Mouse (Mus musculus) stomach, embryonic 15.5 days (tissue): ENCODE data around the gene Npcd. TPM values are rescaled to one million over a fixed set of nuclear protein-coding genes. Genes with fewer than 3 reads are reported as not detected.

Experiments used
- ATAC-seq: fragments of 200-750 bp; cut with Nextera tagmentation; 2 replicates; pipeline ENCODE4 v1.8.0; 2017; ENCODE audit warnings: low read depth, moderate number of reproducible peaks, moderate TSS enrichment; ENCODE audit not compliant: insufficient read depth, low FRiP score
- H3K27ac ChIP-seq: fragments of 300-500 bp; sonication (generic); 2 replicates; pipeline ENCODE4 v1.5.1; 2015; ENCODE audit warnings: mild to moderate bottlenecking, inconsistent platforms
- H3K27me3 ChIP-seq: fragments of 300-500 bp; sonication (generic); replicated peaks from 2 replicates; pipeline ENCODE4 v1.6.1; 2015; ENCODE audit warnings: inconsistent platforms
- H3K36me3 ChIP-seq: fragments of 300-500 bp; sonication (generic); 2 replicates; pipeline ENCODE4 v1.6.1; 2015; ENCODE audit warnings: inconsistent platforms
- H3K4me1 ChIP-seq: fragments of 300-500 bp; sonication (generic); 2 replicates; pipeline ENCODE4 v1.6.1; 2015; ENCODE audit warnings: inconsistent platforms
- H3K4me2 ChIP-seq: fragments of 300-500 bp; sonication (generic); 2 replicates; pipeline ENCODE4 v1.6.1; 2015; ENCODE audit warnings: mild to moderate bottlenecking, inconsistent platforms
- H3K4me3 ChIP-seq: fragments of 300-500 bp; sonication (generic); replicated peaks from 2 replicates; pipeline ENCODE4 v1.5.1; 2015; ENCODE audit warnings: inconsistent platforms
- H3K9ac ChIP-seq: fragments of 300-500 bp; sonication (generic); 2 replicates; pipeline ENCODE4 v1.6.1; 2015; ENCODE audit warnings: inconsistent platforms
- H3K9me3 ChIP-seq: fragments of 300-500 bp; sonication (generic); 2 replicates; pipeline ENCODE4 v1.6.1; 2016; ENCODE audit warnings: inconsistent platforms
- WGBS: fragments of 180-500 bp; shearing (Covaris S2); methylation state at CpG from one replicate; pipeline ENCODE4 v1.1.7; 2015; 5-methylcytosine and 5-hydroxymethylcytosine counted together
- polyA plus RNA-seq: library from polyadenylated mRNA; unstranded; fragments of >200 nt; fragmentation: Nextera tagmentation; extraction: Ambion mirVana; gene quantifications from 2 replicates; pipeline ENCODE4 v1.2.1, GENCODE M21; 2015

Npcd gene
- polyA plus RNA-seq, 1 experiment from 2014 or later: not detected

DNA sequence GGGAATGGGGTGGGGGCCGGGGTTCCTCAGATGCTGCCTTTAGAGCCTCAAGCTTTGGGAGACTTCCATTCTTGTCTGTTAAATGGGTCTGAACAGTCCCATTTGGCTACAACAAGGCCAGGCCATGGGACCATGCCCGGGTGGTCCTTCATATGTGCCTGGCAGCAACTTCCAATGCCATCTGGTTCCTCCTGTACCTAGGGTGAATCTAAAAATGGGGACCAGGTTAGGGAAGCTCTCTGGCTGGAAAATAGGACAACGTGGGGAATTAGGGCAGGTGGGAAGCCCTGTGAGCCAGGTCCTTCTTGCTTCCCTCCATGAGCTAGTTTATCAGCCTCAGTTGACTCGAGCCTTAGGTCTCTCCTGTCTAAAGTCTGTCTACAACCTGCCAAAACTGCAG lies 23.0 kb downstream of the Npcd start:
- Histone ChIP-seq H3K27me3 (peaks cover 22% of the 10 kb centered on the region), H3K4me1 (0 out of 2 replicates have a peak, but pooled peaks cover 2% of the 10 kb centered on the region), H3K9ac (no peak overlapping the region), H3K36me3 (no peaks in the 10 kb centered on the region), H3K4me3 (no peak overlapping the region), H3K9me3 (no peaks in the 10 kb centered on the region), H3K27ac (no peak overlapping the region), H3K4me2 (no peak overlapping the region)
- 63% methylated on average over 4 of the region's 4 CpGs for WGBS
- ATAC-seq: no peak

DNA sequence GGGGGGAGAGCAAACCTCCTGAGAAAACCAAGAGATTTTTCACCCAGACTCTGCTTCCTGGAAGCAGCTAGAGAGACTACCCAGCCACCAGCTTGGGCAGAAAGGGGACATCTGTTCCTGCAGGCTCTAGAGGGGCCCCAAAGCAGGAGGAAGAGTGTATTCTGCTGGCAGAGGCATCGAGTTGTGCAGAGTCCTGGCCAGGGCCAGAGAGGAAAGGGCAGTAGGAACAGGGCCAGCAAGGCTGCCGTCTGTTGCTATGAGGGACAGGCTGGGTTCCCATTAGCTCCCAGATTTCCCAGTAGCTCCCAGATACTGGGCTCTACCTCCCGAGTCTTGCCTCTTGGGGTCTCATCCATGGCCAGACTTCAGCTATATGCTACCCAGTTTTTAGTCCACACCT lies 24.0 kb downstream of the Npcd start:
- 52% methylated on average over 3 of the region's 3 CpGs for WGBS
- H3K27me3 ChIP-seq: peaks cover 31% of the 10 kb centered on the region
- H3K9ac ChIP-seq: no peak overlapping the region
- H3K4me1 ChIP-seq: 0 out of 2 replicates have a peak, but pooled peaks cover 4% of the 10 kb centered on the region
- H3K27ac ChIP-seq: no peak overlapping the region
- no peaks in the 10 kb centered on the region for H3K36me3 ChIP-seq
- ATAC-seq: no peak
- H3K4me3 ChIP-seq: no peak overlapping the region
- H3K9me3 ChIP-seq: no peaks in the 10 kb centered on the region
- H3K4me2 ChIP-seq: no peak overlapping the region

DNA sequence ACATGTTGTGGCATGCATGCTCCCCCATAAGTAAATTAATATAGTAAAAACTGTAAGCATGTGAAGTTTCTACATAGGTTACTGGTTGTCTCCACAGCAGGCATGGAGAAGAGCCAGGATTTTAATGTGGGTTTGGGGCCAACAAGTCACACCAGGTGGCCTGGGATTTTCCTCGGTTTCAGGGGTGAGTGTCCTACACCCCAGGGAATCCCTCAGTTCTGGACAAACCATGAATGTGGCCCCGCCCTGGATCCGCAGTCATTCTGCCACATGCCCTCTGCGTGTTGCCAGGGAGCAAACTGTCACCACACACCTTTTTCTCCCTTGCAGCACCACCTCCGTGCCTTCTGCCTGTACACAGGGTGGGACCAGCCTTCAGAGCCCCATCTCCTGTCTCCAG lies 25.4 kb downstream of the Npcd start:
- no peak for ATAC-seq
- no peaks in the 10 kb centered on the region for H3K36me3 ChIP-seq
- no peak overlapping the region for H3K9ac ChIP-seq
- H3K4me2 ChIP-seq: no peak overlapping the region
- peaks cover 13% of the 10 kb centered on the region; the same call in 1 of the 2 replicates for H3K4me1 ChIP-seq
- peaks cover 38% of the 10 kb centered on the region for H3K27me3 ChIP-seq
- WGBS: 52% methylated on average over 5 of the region's 5 CpGs
- H3K27ac ChIP-seq: no peak overlapping the region
- H3K4me3 ChIP-seq: no peak overlapping the region
- no peaks in the 10 kb centered on the region for H3K9me3 ChIP-seq

DNA sequence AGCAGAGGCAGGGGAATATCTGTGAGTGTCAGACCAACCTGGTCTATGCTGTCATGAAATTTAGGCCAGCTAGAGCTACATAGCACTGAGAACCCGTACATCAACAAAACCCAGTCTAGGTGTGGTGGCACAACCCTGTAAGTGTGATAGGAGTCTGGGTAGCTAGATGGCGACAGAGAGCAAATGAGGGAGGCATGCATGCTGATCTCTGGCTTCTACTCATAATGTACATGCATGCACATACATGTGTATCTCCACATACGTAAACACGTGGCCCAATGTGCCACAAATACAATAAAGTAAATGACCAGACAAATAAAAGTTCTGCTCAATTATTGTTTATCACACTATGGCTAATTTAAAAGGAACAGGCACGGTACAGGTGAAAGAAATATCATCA lies 25.9 kb downstream of the Npcd start:
- H3K9me3 ChIP-seq: no peaks in the 10 kb centered on the region
- ATAC-seq: no peak
- H3K4me2 ChIP-seq: no peak overlapping the region
- WGBS: 26% methylated on average over 5 of the region's 5 CpGs
- H3K36me3 ChIP-seq: no peaks in the 10 kb centered on the region
- peaks cover 44% of the 10 kb centered on the region for H3K27me3 ChIP-seq
- peaks cover 17% of the 10 kb centered on the region; the same call in 1 of the 2 replicates for H3K4me1 ChIP-seq
- H3K4me3 ChIP-seq: no peak overlapping the region
- H3K9ac ChIP-seq: no peak overlapping the region
- H3K27ac ChIP-seq: no peak overlapping the region

DNA sequence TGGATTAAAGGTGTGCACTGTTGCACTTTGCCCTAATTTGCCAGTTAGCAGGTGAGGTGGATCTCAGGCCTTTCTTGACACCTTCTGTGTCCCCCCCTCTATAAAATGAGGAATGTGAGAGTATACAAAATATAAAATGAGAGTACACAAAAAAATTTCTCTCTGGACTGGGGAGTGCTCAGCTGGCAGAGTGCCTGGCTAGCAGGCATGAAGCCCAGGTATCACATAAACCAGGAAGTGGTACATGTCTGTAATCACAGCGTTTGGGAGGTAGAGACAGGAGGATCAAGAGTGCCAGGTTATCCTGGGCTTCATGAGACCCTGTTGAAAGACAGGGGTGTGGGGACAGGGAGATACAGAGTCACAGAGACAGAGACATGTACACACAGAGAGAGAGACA lies 27.0 kb downstream of the Npcd start:
- H3K9me3 ChIP-seq: no peaks in the 10 kb centered on the region
- ATAC-seq: no peak
- H3K4me2 ChIP-seq: no peak overlapping the region
- WGBS: 47% methylated on average over 1 of the region's 1 CpGs
- no peak overlapping the region for H3K4me3 ChIP-seq
- no peak overlapping the region for H3K9ac ChIP-seq
- peaks cover 53% of the 10 kb centered on the region for H3K27me3 ChIP-seq
- peaks cover 17% of the 10 kb centered on the region; the same call in 1 of the 2 replicates for H3K4me1 ChIP-seq
- H3K27ac ChIP-seq: no peak overlapping the region
- H3K36me3 ChIP-seq: no peaks in the 10 kb centered on the region

DNA sequence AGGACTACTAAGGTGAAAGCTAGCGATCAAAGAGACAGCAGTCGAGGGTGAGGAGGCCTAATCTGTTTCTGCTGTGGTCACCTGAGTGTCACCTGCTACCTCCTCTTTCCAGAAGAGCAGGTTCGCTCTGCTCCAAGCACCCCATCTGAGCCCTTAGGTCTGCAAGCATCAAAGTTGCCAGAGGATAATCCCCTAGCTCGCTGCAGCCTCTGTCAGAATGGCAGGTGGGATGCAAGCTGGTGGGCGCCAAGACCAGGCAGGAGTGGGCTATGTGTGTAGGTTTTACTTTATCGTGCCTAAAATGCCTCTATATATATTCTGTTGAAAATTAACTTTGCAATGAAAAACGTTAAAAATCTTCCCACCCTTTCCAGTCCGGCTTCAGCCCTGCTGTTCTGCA lies 28.8 kb downstream of the Npcd start:
- Histone ChIP-seq H3K4me3 (no peak overlapping the region), H3K9me3 (no peaks in the 10 kb centered on the region), H3K27me3 (peaks cover 65% of the 10 kb centered on the region), H3K9ac (no peak overlapping the region), H3K27ac (no peak overlapping the region), H3K4me2 (peak overlapping the region; percentile 96; the same call in 1 of the 2 replicates), H3K36me3 (no peaks in the 10 kb centered on the region), H3K4me1 (peaks cover 17% of the 10 kb centered on the region; the same call in 1 of the 2 replicates)
- no peak for ATAC-seq
- 22% methylated on average over 8 of the region's 8 CpGs for WGBS

DNA sequence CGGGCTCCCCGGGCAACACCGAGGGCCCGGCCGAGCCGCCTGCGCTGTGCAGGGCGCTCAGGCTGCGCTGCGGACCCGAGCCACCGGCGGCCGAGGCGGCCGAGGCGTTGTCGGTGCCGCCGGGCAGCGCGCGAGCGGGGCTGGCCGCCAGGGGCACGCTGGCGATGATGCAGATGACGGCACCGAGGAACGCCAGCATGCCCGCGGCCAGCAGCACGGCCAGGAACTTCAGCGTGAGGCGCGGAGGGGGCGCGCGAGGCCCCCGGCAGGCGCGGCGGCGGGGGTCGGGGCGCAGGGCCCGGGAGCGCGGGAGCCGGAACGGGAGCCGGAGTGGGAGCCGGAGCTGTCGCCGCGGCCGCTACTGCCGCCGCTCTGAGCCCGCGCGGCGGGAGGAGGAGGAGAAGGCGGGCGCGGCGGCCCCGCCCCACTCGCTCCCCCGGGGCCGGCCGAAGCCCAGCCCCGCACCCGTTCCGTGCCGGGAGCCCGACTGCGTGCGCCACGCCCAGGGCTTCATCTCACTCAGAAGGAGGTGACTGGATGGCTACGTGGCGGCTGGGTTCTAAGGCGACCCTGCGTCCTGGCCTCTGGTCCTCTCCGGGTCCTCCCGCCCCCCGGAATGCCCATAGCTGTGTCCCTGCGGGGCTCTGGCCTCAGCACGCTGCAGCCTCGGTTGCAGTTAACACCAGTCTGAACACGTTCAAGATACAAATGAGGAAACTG lies 29.5 kb downstream of the Npcd start, which contains the start of gene Nptxr:
TSS of gene Nptxr (minus strand) at position 415 of the 720 bp plus-strand sequence.
- H3K27me3 ChIP-seq: peaks cover 65% of the 10 kb centered on the region
- H3K4me3 ChIP-seq: peak within 1 kb of the TSS; percentile 64
- no peaks in the 10 kb centered on the region for H3K9me3 ChIP-seq
- under 1% methylated on average over 87 of the region's 91 CpGs for WGBS
- ATAC-seq: peak; percentile 77
- H3K4me1 ChIP-seq: peaks cover 17% of the 10 kb centered on the region; the same call in 1 of the 2 replicates
- no peak within 1 kb of the TSS for H3K27ac ChIP-seq
- peak within 1 kb of the TSS; percentile 96 for H3K4me2 ChIP-seq
- peak within 1 kb of the TSS; percentile 39 for H3K9ac ChIP-seq
- H3K36me3 ChIP-seq: no peaks in the 10 kb centered on the region

DNA sequence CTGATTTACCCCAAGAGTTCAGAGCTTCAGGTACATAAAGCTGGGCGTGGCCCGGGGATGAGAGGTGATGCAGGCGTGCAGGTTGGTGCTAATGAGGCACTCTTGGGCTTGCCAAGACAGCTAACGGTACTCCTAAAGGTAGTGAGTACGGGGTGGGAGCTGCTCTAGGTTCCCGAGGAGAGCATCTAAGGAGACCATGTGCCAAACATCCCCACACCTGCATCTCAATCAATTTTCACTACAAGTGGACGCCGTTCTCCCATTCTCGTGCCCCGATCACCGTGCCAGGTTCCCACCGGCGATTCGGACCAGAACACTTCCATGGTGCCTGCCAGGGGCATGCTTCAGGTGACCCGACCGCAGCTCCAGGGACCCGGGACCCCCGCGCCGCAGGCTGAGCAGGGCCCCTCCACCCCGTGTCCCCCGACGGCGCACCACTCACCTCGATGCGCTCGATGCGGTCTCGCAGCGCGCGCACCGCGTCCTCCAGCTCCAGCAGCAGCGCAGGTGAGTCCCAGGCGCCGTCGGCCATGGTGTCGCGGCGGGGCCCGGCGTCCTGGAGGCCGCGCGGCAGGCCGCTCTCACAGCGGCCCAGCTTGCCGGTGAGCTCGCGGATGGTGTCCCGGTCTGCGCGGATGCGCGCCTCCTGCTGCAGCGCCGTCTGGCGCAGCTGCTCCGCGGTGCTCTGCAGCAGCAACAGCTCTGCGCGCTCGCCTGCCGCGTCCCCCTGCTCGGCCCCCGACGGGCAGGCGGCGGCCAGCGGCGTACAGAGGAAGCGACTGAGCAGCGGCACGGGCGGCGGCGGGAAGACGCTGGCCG lies 30.3 kb downstream of the Npcd start:
- 5% methylated on average over 81 of the region's 81 CpGs for WGBS
- ATAC-seq: peak; percentile 15; the same call in 1 of the 2 replicates
- H3K4me2 ChIP-seq: peak overlapping the region; percentile 96
- H3K36me3 ChIP-seq: no peaks in the 10 kb centered on the region
- H3K27me3 ChIP-seq: peaks cover 60% of the 10 kb centered on the region
- no peaks in the 10 kb centered on the region for H3K9me3 ChIP-seq
- peak overlapping the region; percentile 39 for H3K9ac ChIP-seq
- peak overlapping the region; percentile 64 for H3K4me3 ChIP-seq
- no peak overlapping the region for H3K27ac ChIP-seq
- peaks cover 17% of the 10 kb centered on the region; the same call in 1 of the 2 replicates for H3K4me1 ChIP-seq

DNA sequence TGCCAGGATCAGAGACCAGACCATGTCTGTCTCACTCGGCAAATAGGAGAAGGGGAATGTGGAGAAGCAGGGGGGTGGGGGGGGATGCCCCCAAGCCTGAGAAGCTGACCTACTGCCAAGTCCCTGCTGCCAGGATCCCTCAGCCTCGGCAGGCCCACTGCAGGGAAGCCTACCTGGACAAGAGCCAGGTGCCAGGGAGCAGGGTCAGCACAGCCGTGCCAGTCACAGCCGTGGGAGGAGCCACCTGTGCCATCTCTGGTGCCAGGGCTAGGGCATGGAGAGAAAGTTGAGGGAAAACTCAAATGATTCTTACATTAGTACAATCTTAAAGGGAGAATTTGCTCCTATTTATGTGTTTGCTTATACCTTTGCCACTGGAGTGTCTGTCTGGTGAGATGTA lies 31.7 kb downstream of the Npcd start:
- Histone ChIP-seq H3K27ac (no peak overlapping the region), H3K9me3 (no peaks in the 10 kb centered on the region), H3K4me2 (0 out of 2 replicates have a peak overlapping the region, but pooled peaks have one; percentile 1), H3K9ac (no peak overlapping the region), H3K36me3 (no peaks in the 10 kb centered on the region), H3K27me3 (peaks cover 55% of the 10 kb centered on the region), H3K4me3 (no peak overlapping the region), H3K4me1 (peaks cover 17% of the 10 kb centered on the region; the same call in 1 of the 2 replicates)
- no peak for ATAC-seq
- 63% methylated on average over 4 of the region's 4 CpGs for WGBS

DNA sequence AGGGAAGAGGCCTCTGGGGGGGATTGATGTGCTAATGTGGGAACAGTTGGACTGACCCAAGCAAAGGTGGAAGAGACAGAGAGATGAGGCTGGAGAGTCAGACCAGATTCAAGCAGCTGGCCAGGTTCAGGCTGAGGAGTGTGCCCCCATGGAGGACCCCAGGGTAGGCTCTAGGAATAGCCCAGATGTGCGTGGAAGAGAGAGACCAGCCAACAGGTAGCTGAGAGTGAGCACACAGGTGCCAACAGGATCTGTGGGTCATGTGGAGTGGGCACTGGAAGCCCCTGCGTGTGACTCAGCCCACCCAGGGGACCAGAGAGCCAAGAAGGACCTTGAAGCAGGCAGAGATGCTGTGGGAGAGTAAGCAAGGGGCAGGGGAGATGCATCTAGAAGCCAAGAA lies 32.4 kb downstream of the Npcd start:
- Histone ChIP-seq H3K4me3 (no peak overlapping the region), H3K27me3 (peaks cover 48% of the 10 kb centered on the region)

DNA sequence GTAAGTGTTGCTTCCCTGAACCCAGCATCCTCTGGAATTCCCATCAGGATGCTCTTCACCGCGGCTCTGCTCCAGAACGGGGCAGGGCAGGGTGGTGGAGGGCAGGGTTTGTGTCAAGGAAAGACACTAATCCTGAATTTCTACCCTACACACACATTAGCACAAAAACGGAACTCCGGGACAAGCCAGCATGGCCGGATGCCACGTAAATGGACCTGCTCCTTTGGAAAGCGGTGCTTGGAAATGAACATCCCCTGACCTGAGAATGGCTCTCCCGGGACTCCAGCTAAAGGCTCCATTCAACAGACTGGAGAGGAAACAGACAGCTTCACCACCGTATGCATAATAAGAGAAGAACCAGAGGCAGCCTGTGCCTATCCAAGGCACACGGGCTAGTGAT lies 33.3 kb downstream of the Npcd start:
- no peaks in the 10 kb centered on the region for H3K36me3 ChIP-seq
- WGBS: 55% methylated on average over 11 of the region's 11 CpGs
- no peak overlapping the region for H3K4me2 ChIP-seq
- H3K27ac ChIP-seq: no peak overlapping the region
- H3K9me3 ChIP-seq: no peaks in the 10 kb centered on the region
- H3K27me3 ChIP-seq: peaks cover 40% of the 10 kb centered on the region
- ATAC-seq: no peak
- peaks cover 17% of the 10 kb centered on the region; the same call in 1 of the 2 replicates for H3K4me1 ChIP-seq
- no peak overlapping the region for H3K9ac ChIP-seq
- H3K4me3 ChIP-seq: no peak overlapping the region

More for the DNA sequence above, 32.4 kb downstream of the Npcd start:
- Histone ChIP-seq H3K4me2 (no peak overlapping the region), H3K36me3 (no peaks in the 10 kb centered on the region), H3K9me3 (no peaks in the 10 kb centered on the region), H3K9ac (no peak overlapping the region), H3K27ac (no peak overlapping the region), H3K4me1 (peaks cover 17% of the 10 kb centered on the region; the same call in 1 of the 2 replicates)
- WGBS: 55% methylated on average over 2 of the region's 2 CpGs
- ATAC-seq: no peak

DNA sequence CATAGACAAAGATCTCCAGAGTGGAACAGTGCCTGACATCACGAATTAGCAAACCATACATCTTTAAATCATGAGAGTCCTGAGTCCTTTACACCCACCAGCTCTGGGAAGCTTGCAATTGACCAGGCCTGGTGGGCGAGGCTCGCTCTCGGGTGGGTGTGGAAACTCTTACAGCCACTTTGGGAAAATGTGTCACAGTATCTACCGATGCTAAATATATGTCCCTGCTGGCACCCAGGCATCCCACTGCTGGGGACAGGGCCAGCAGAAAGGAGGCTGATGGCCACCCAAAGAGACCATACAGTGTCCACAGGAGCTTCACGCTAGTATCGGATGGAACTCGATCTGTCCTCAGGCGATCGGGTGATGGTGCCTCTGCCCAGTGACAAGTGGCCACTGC lies 35.4 kb downstream of the Npcd start:
- ATAC-seq: no peak
- Histone ChIP-seq H3K4me2 (no peak overlapping the region), H3K4me1 (peaks cover 3% of the 10 kb centered on the region; the same call in 1 of the 2 replicates), H3K36me3 (no peaks in the 10 kb centered on the region), H3K27me3 (peaks cover 26% of the 10 kb centered on the region), H3K9me3 (no peaks in the 10 kb centered on the region), H3K27ac (no peak overlapping the region), H3K4me3 (no peak overlapping the region), H3K9ac (no peak overlapping the region)
- WGBS: 88% methylated on average over 10 of the region's 10 CpGs
